Mouse (Mus musculus) brain, embryonic 14.5 days (tissue): Measurements from ENCODE around the gene Plin5.

Source experiments
- CTCF ChIP-seq: fragments of 200-500 bp; IDR thresholded peaks from 2 replicates; pipeline ENCODE4 v1.5.1; 2012; ENCODE audit warnings: inconsistent platforms, mild to moderate bottlenecking, moderate library complexity, borderline replicate concordance; ENCODE audit not compliant: insufficient read depth, insufficient read length; ENCODE audit errors: extremely low read depth
- POLR2A ChIP-seq: fragments of 200-500 bp; IDR thresholded peaks from 2 replicates; pipeline ENCODE4 v1.6.1; 2012; ENCODE audit warnings: mild to moderate bottlenecking, inconsistent platforms, borderline replicate concordance; ENCODE audit not compliant: poor library complexity, insufficient read depth, insufficient read length, severe bottlenecking; ENCODE audit errors: extremely low read depth

- TF ChIP-seq POLR2A, result no peak
- TF ChIP-seq CTCF, result no peak
These were observed 10.4 kb downstream of the Plin5 start for GRCm38 (mm10) chr17:56106981-56107380.
